Mouse (Mus musculus) kidney, adult 2 months (tissue): ENCODE results near the gene Pde4c. TPM values are rescaled to one million over a fixed set of nuclear protein-coding genes. Genes with fewer than 3 reads are reported as not detected.

Experiments used
- DNase-seq: peaks from one replicate; pipeline ENCODE4 v3.0.0; 2021
- H3K27ac ChIP-seq: fragments of 200-500 bp; 2 replicates; pipeline ENCODE4 v1.5.1; 2012; ENCODE audit warnings: low read depth, low read length, control low read depth, inconsistent platforms; ENCODE audit not compliant: insufficient read depth
- H3K27me3 ChIP-seq: fragments of 200-500 bp; replicated peaks from 2 replicates; pipeline ENCODE4 v1.6.1; 2012; ENCODE audit warnings: mild to moderate bottlenecking, moderate library complexity, low read length, inconsistent platforms; ENCODE audit not compliant: control insufficient read depth, insufficient read depth
- H3K36me3 ChIP-seq: fragments of 200-500 bp; 2 replicates; pipeline ENCODE4 v1.6.1; 2012; ENCODE audit warnings: mild to moderate bottlenecking, moderate library complexity, low read length, inconsistent platforms; ENCODE audit not compliant: control insufficient read depth, insufficient read depth
- H3K4me1 ChIP-seq: fragments of 200-500 bp; 2 replicates; pipeline ENCODE4 v1.6.1; 2011; ENCODE audit warnings: low read length; ENCODE audit not compliant: control insufficient read depth, insufficient read depth
- H3K4me3 ChIP-seq: fragments of 200-500 bp; 2 replicates; pipeline ENCODE4 v1.5.1; 2011; ENCODE audit warnings: mild to moderate bottlenecking, low read depth, low read length, control low read depth; ENCODE audit not compliant: insufficient read depth
- CTCF ChIP-seq: fragments of 200-500 bp; conservative IDR thresholded peaks from 2 replicates; pipeline ENCODE4 v1.5.1; 2011; ENCODE audit warnings: low read depth, mild to moderate bottlenecking, control low read depth, low read length, moderate library complexity, mixed read lengths; ENCODE audit not compliant: insufficient read depth, insufficient read length
- POLR2A ChIP-seq: fragments of 200-500 bp; IDR thresholded peaks from one replicate; pipeline ENCODE4 v1.6.1; 2011; ENCODE audit warnings: low read depth, low read length, control low read depth
- WGBS: fragments of 180-500 bp; shearing (Covaris S2); methylation state at CpG from one replicate; pipeline ENCODE4 v1.1.7; 2018; 5-methylcytosine and 5-hydroxymethylcytosine counted together
- polyA plus RNA-seq: library from polyadenylated mRNA; depleted of rRNA; stranded (reverse); fragments of >200 nt; gene quantifications from 2 replicates; pipeline ENCODE4 v1.2.3, GENCODE M21; 2012

Pde4c gene
- polyA plus RNA-seq, 1 experiment, result 81.6 TPM

- peak within 1 kb of the TSS; percentile 52 for H3K4me3 ChIP-seq
- H3K36me3 ChIP-seq, result no peaks in the 10 kb centered on the region
- peak within 1 kb of the TSS; percentile 92 for H3K27ac ChIP-seq
- peak; percentile 99 for DNase-seq
- WGBS, result 8% methylated on average over 37 of the region's 37 CpGs
- peaks cover 11% of the 10 kb centered on the region; the same call in 1 of the 2 replicates for H3K4me1 ChIP-seq
- TF ChIP-seq POLR2A, result peak; percentile 5
- 0 out of 2 replicates have a peak, but pooled peaks have one; percentile 2 for TF ChIP-seq CTCF
- H3K27me3 ChIP-seq, result no peaks in the 10 kb centered on the region
These were observed 30.7 kb downstream of the Pde4c start, which contains the start of gene Rab3a for GRCm38 (mm10) chr8:70754043-70754870. Rab3a (plus strand) TSS chr8:70754679.

- Histone ChIP-seq H3K4me3 (peak overlapping the region; percentile 52), H3K27me3 (no peaks in the 10 kb centered on the region), H3K4me1 (peaks cover 19% of the 10 kb centered on the region; the same call in 1 of the 2 replicates), H3K27ac (peak overlapping the region; percentile 43), H3K36me3 (no peaks in the 10 kb centered on the region)
- WGBS, result 10% methylated on average over 50 of the region's 50 CpGs
- TF ChIP-seq POLR2A, result no peak
- no peak for TF ChIP-seq CTCF
- peak; percentile 55 for DNase-seq
These were observed 31.5 kb downstream of the Pde4c start for GRCm38 (mm10) chr8:70754871-70755660.

- Histone ChIP-seq H3K4me3 (0 out of 2 replicates have a peak overlapping the region, but pooled peaks have one; percentile 52), H3K36me3 (no peaks in the 10 kb centered on the region), H3K27ac (no peak overlapping the region), H3K4me1 (peaks cover 19% of the 10 kb centered on the region; the same call in 1 of the 2 replicates), H3K27me3 (no peaks in the 10 kb centered on the region)
- 81% methylated on average over 24 of the region's 24 CpGs for WGBS
- no peak for DNase-seq
- TF ChIP-seq CTCF, result no peak
- no peak for TF ChIP-seq POLR2A
These were observed 32.3 kb downstream of the Pde4c start for GRCm38 (mm10) chr8:70755661-70756475.

- H3K4me1 ChIP-seq, result peaks cover 22% of the 10 kb centered on the region; the same call in 1 of the 2 replicates
These were observed 33.0 kb downstream of the Pde4c start for GRCm38 (mm10) chr8:70756476-70757040.

GRCm38 (mm10) chr8:70757523-70758307 lies 34.2 kb downstream of the Pde4c start:
- Histone ChIP-seq H3K4me1 (peaks cover 19% of the 10 kb centered on the region; the same call in 1 of the 2 replicates), H3K4me3 (no peak overlapping the region), H3K27me3 (no peaks in the 10 kb centered on the region), H3K36me3 (no peaks in the 10 kb centered on the region), H3K27ac (no peak overlapping the region)
- no peak for DNase-seq
- WGBS, result 74% methylated on average over 22 of the region's 22 CpGs
- no peak for TF ChIP-seq POLR2A
- TF ChIP-seq CTCF, result peak; percentile 69

More at GRCm38 (mm10) chr8:70756476-70757040, 33.0 kb downstream of the Pde4c start:
- WGBS, result 88% methylated on average over 6 of the region's 6 CpGs
- no peak for TF ChIP-seq CTCF
- no peak for TF ChIP-seq POLR2A
- no peak overlapping the region for H3K4me3 ChIP-seq
- no peaks in the 10 kb centered on the region for H3K36me3 ChIP-seq
- no peak overlapping the region for H3K27ac ChIP-seq
- DNase-seq, result no peak
- H3K27me3 ChIP-seq, result no peaks in the 10 kb centered on the region

- Histone ChIP-seq H3K36me3 (no peaks in the 10 kb centered on the region), H3K27me3 (no peaks in the 10 kb centered on the region), H3K4me3 (no peak overlapping the region), H3K4me1 (peaks cover 17% of the 10 kb centered on the region; the same call in 1 of the 2 replicates), H3K27ac (no peak overlapping the region)
- TF ChIP-seq CTCF (no peak), POLR2A (no peak)
- WGBS, result 90% methylated on average over 7 of the region's 7 CpGs
- no peak for DNase-seq
These were observed 34.7 kb downstream of the Pde4c start for GRCm38 (mm10) chr8:70758308-70758615.
